Mouse (Mus musculus) cerebellum, adult 2 months (tissue): ENCODE data around the gene Serinc2. TPM values are rescaled to one million over a fixed set of nuclear protein-coding genes. Genes with fewer than 3 reads are reported as not detected.

Experiments
- DNase-seq, 2 experiments: peaks; one replicate each; pipeline ENCODE4 v3.0.0; 2021
- H3K27ac ChIP-seq: fragments of 200-500 bp; 2 replicates; pipeline ENCODE4 v1.5.1; 2012; ENCODE audit warnings: low read length, control low read depth, inconsistent platforms; ENCODE audit not compliant: insufficient read depth
- H3K27me3 ChIP-seq: fragments of 200-500 bp; 2 replicates; pipeline ENCODE4 v1.6.1; 2012; ENCODE audit warnings: inconsistent platforms, mild to moderate bottlenecking, low read length, moderate library complexity; ENCODE audit not compliant: control insufficient read depth, insufficient read depth
- H3K4me1 ChIP-seq: fragments of 200-500 bp; 2 replicates; pipeline ENCODE4 v1.6.1; 2011; ENCODE audit warnings: low read length; ENCODE audit not compliant: control insufficient read depth, insufficient read depth
- H3K4me3 ChIP-seq: fragments of 200-500 bp; replicated peaks from 2 replicates; pipeline ENCODE3; 2011; ENCODE audit warnings: mild to moderate bottlenecking, low read depth, low read length, control low read depth; ENCODE audit not compliant: insufficient read depth
- CTCF ChIP-seq: fragments of 200-500 bp; IDR thresholded peaks from 2 replicates; pipeline ENCODE4 v1.5.1; 2011; ENCODE audit warnings: low read depth, mild to moderate bottlenecking, control low read depth, low read length, moderate library complexity, borderline replicate concordance; ENCODE audit not compliant: insufficient read depth
- POLR2A ChIP-seq: fragments of 200-500 bp; IDR thresholded peaks from 2 replicates; pipeline ENCODE4 v1.6.1; 2011; ENCODE audit warnings: low read length, control low read depth, borderline replicate concordance; ENCODE audit not compliant: insufficient read depth
- WGBS: fragments of 180-500 bp; shearing (Covaris S2); methylation state at CpG from one replicate; pipeline ENCODE4 v1.1.7; 2018; 5-methylcytosine and 5-hydroxymethylcytosine counted together
- polyA plus RNA-seq: library from polyadenylated mRNA; depleted of rRNA; stranded (reverse); fragments of >200 nt; gene quantifications from 2 replicates; pipeline ENCODE4 v1.2.3, GENCODE M21; 2012

Serinc2 gene
- polyA plus RNA-seq, 1 experiment, result 39.6 TPM

- no peak for TF ChIP-seq POLR2A
- TF ChIP-seq CTCF, result no peak
- Histone ChIP-seq H3K27me3 (no peaks in the 10 kb centered on the region), H3K4me1 (peaks cover 24% of the 10 kb centered on the region), H3K4me3 (no peak overlapping the region), H3K27ac (no peak overlapping the region)
- 48% methylated on average over 10 of the region's 10 CpGs for WGBS
- DNase-seq, result peak; percentile 50 to 63
Measured at GRCm38 (mm10) chr4:130306796-130307630, 28.0 kb upstream of the Serinc2 start.

- DNase-seq, result no peak
- Histone ChIP-seq H3K27me3 (no peaks in the 10 kb centered on the region), H3K27ac (no peak overlapping the region), H3K4me1 (peaks cover 20% of the 10 kb centered on the region), H3K4me3 (no peak overlapping the region)
- WGBS, result 40% methylated on average over 3 of the region's 3 CpGs
- no peak for TF ChIP-seq POLR2A
- no peak for TF ChIP-seq CTCF
Measured at GRCm38 (mm10) chr4:130304746-130305145, 25.7 kb upstream of the Serinc2 start.

GRCm38 (mm10) chr4:130302285-130302870, 23.4 kb upstream of the Serinc2 start:
- Histone ChIP-seq H3K27ac (no peak overlapping the region), H3K4me1 (peaks cover 35% of the 10 kb centered on the region), H3K27me3 (no peaks in the 10 kb centered on the region), H3K4me3 (no peak overlapping the region)
- 82% methylated on average over 12 of the region's 12 CpGs for WGBS
- no peak for DNase-seq
- TF ChIP-seq CTCF, result no peak
- TF ChIP-seq POLR2A, result no peak

GRCm38 (mm10) chr4:130299629-130300018, 20.6 kb upstream of the Serinc2 start:
- H3K27ac ChIP-seq, result peak overlapping the region; percentile 75
- DNase-seq, result no peak
- no peak overlapping the region for H3K4me3 ChIP-seq
- peaks cover 28% of the 10 kb centered on the region for H3K4me1 ChIP-seq
- H3K27me3 ChIP-seq, result no peaks in the 10 kb centered on the region
- 47% methylated on average over 8 of the region's 8 CpGs for WGBS
- no peak for TF ChIP-seq CTCF
- no peak for TF ChIP-seq POLR2A

DNA sequence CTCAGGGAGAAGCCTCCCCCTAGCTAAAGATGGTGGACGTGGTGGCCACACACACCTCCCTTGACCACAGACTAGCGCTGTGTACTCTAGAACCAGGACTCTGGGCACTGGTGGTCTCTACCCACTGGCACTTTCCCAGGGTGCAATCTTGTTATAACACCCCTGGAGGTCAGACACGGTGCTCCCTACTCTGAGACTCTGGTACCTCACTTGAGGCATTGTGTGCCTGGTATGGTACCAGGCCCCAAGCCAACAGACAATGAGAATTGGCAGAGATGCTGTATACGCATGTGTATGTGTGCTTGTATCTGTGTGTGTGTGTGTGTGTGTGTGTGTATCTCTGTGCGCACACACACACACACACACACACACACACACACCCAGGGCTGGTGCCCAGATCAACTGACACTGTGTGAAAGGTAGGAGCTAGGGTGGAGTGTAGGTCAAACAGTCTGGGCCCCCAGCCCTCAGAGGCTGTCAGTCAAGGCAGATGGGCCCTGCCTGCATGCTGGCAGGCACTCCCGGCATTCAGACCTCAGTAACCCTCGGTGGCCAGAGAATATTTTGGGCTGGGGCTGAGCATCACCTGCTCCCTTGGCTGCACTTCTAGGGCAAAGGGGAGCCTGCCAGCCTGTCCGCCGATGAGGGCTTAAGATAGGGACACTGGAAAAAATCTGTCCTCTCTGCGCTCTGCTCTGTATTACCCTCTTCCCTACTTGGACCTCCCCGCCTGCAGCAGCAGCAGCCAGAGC, 20.0 kb upstream of the Serinc2 start:
- 17% methylated on average over 11 of the region's 11 CpGs for WGBS
- TF ChIP-seq POLR2A (no peak), CTCF (no peak)
- peak; percentile 78 to 87 for DNase-seq
- H3K4me1 ChIP-seq, result peaks cover 28% of the 10 kb centered on the region
- no peak overlapping the region for H3K4me3 ChIP-seq
- no peaks in the 10 kb centered on the region for H3K27me3 ChIP-seq
- peak overlapping the region; percentile 75 for H3K27ac ChIP-seq

GRCm38 (mm10) chr4:130297123-130297529, 18.1 kb upstream of the Serinc2 start:
- peaks cover 28% of the 10 kb centered on the region for H3K4me1 ChIP-seq
- peak; percentile 90 for TF ChIP-seq CTCF
- no peak for TF ChIP-seq POLR2A
- no peak overlapping the region for H3K27ac ChIP-seq
- no peaks in the 10 kb centered on the region for H3K27me3 ChIP-seq
- WGBS, result 25% methylated on average over 13 of the region's 13 CpGs
- no peak overlapping the region for H3K4me3 ChIP-seq
- DNase-seq, result peak; percentile 51 to 59

DNA sequence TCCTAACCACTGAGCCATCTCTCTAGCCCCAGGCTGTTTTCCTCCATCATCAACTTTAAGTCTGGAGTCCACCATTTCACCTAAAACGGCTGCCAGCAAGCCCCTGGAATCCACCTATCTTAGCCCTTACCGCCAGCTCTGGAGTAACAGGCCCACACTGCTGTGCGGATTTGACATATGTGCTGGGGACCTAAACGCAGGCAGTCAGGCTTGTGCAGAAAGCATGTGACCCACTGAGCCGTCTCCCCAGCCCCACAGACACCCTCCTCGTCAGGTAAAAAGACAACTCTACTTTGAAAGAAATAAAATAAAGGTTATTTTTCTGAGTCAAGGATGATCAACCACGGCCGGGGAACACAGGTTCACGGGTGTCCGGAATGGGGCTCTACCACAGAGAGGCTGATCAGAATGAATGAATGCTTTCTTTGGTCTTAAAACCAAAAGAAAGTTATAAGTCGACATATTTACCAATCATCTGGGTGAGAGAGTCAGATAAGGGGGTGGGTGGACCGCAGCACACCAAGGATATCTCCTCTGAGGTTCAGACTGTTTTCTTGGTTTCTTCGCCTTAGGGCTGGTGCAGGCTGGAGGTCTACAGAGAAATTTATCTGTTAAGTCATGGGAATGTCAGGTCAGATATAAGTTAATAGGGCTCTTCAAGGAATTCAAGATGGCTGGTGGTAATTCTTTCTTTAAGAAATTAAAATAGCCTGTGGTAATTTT, 17.4 kb upstream of the Serinc2 start:
- Histone ChIP-seq H3K4me1 (peaks cover 25% of the 10 kb centered on the region), H3K27me3 (no peaks in the 10 kb centered on the region), H3K4me3 (no peak overlapping the region), H3K27ac (no peak overlapping the region)
- no peak for TF ChIP-seq CTCF
- TF ChIP-seq POLR2A, result no peak
- WGBS, result 93% methylated on average over 13 of the region's 13 CpGs
- no peak for DNase-seq
